In the genomic region with DNA sequence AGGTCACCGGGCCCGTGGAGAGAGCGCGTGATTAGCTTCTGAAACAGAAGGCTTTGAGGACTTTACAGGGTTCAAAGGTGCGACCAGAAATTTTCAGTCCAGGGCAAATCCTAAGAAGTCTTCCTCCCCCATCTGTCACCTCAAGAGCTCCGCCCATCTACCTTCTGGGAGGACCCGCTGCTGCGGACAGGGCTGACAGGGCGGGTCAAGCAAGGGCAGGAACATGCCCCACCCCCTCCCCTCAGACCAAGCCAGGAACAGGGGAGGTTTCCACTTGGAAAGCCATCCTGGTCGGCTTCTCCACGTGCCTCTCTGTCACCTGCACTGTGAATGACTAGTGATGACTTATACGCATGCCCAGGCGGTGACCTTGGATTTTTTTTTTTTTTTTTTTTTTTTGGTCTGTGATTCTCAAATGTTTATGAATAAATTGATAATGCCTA, we compare ENCODE assay signal across 9 mouse cellular contexts. TPM values are rescaled to one million over a fixed set of nuclear protein-coding genes. Genes with fewer than 3 reads are reported as not detected.
DNase-seq lines count a peak whose midpoint lies in the region.
"Had no signal": no experiment of that assay in that cellular context is flagged by ENCODE, and none has a peak within 500 bp of the region (broad histone marks: within the 10 kb centered on the region; RNA-seq: fewer than 3 reads in every experiment).

No protein-coding gene starts in this region.

- peak; percentile 63 for DNase-seq in adrenal gland, adult 2 months
- no peak for DNase-seq in adrenal gland, postnatal 4 days (ENCODE audit: low spot score in 2 of 2)
- DNase-seq in heart, adult 11 months: peak; percentile 97
- peak; percentile 95 for DNase-seq in kidney, adult 11 months
- peak; percentile 34 for DNase-seq in lung, postnatal 10 days
- DNase-seq in left cerebral cortex, postnatal 25 days (ENCODE audit: low spot score in 2 of 2): no peak
- no peak for DNase-seq in right cerebral cortex, postnatal 36 days (ENCODE audit: low spot score in 2 of 2)
- no peak for DNase-seq in c-Kit-positive CD71-positive TER-119-positive erythroid progenitor cells, embryonic 14.5 days (ENCODE audit: low spot score)

- intact Hi-C loops in left cerebral cortex, postnatal 25 days (cut with DNase I): loop anchor here (1.0 kb wide), 2 partner anchors 201 to 299 kb away; a partner anchor contains a TSS

RNA-seq across cellular contexts. Expression of a gene that starts 43.2 kb away (rescaled TPM):
- total RNA-seq in adrenal gland, adult 2 months (2021): 1 to 10 TPM in 1 of 2 experiments, under 1 TPM in 1; 0.23 to 1.2 TPM
- polyA plus RNA-seq in adrenal gland, adult 2 months (2012; rRNA removed): 0.33 and 0.42 TPM in 2 replicates
- total RNA-seq in adrenal gland, postnatal 4 days (2021): 1 to 10 TPM; 1.0 to 1.1 TPM
- total RNA-seq in left cerebral cortex, postnatal 25 days (2021): under 1 TPM; 0.44 to 0.50 TPM
- total RNA-seq: common myeloid progenitor, adult 5-6 weeks had no signal

Comparison
In these comparisons a context has a peak if more than half of its experiments do, and no peak if none do; other contexts are left out.
1. DNase-seq: peak in adrenal gland, adult 2 months (single experiment), heart, adult 11 months (single experiment), kidney, adult 11 months (single experiment) and lung, postnatal 10 days (single experiment); none in adrenal gland, postnatal 4 days (0 of 2), left cerebral cortex, postnatal 25 days (0 of 2), right cerebral cortex, postnatal 36 days (0 of 2) and c-Kit-positive CD71-positive TER-119-positive erythroid progenitor cells, embryonic 14.5 days (single experiment).